Mouse (Mus musculus): Measurements from ENCODE around the gene Aqp8.

DNA sequence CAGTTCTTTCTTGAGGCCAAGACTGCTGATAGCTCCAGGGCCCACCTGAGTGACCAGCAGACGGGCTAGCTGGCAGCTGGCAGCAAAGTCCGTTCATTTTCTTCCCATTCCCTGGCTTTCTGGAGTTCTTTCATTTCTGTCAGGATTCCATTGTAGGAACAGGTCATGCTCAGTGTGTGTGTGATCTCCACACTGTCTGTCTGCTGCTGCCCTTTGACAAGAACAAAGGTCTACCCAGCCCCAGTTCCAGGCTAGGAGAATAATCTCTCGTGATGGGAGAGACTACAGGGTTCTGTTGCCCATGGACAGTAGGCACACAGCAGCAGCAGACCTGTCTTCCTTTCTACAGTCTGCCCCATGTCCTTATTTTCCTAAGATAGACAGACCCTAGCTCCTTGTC lies 44.4 kb upstream of the Aqp8 start:
- TF ChIP-seq CTCF (IDR thresholded peaks at IDR 0.05; ENCODE audit: low read depth) = no peak
- TF ChIP-seq EP300 (IDR thresholded peaks at IDR 0.05; ENCODE audit: low read depth) = no peak

All from heart, postnatal 0 days (tissue).